Mouse (Mus musculus) large intestine, adult 2 months (tissue): ENCODE measurements around the gene Chil4. TPM values are rescaled to one million over a fixed set of nuclear protein-coding genes. Genes with fewer than 3 reads are reported as not detected.
"Not testable (repeated sequence)": the region's sequence is repeated elsewhere in the genome, so short reads cannot be mapped to it uniquely, and the experiment has no call there.

ENCODE experiments used
- DNase-seq: peaks from one replicate; pipeline ENCODE4 v3.0.0-alpha.2; 2012; ENCODE audit warnings: low read depth, low spot score
- WGBS: fragments of 180-500 bp; shearing (Covaris S2); methylation state at CpG from one replicate; pipeline ENCODE4 v1.1.7; 2018; 5-methylcytosine and 5-hydroxymethylcytosine counted together
- polyA plus RNA-seq: library from polyadenylated mRNA; depleted of rRNA; stranded (reverse); fragments of >200 nt; gene quantifications from 2 replicates; pipeline ENCODE4 v1.2.3, GENCODE M21; 2012; rRNA removed

The Chil4 gene
- 0.16 TPM in 1 of 2 replicates, not detected in the other for polyA plus RNA-seq

DNA sequence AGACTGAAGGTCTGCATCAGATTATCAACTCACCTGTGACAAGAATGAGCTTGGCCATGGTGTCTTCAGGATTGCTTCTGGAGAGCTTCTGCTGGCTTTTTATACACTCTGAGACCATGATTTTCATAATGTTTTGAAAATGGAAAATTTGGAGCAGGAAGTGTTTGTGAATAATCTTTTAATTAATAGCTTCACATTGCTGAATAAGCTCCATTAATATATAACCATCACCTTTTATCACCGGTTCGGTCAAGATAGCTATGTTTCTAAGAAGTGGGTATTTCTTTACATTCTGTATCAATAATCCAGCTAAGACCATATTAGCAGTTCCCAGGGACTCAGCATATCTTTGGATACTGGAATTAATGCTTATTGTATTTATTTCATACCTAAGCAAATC is at the start of gene Chil4:
Gene Chil4, minus strand, starts transcription at position 101 of the 400 bp plus-strand sequence.
- DNase-seq: no peak
- 93% methylated on average over 2 of the region's 2 CpGs for WGBS

GRCm38 (mm10) chr3:106265854-106266253 is 46.5 kb upstream of the Chil4 start:
- 81% methylated on average over 2 of the region's 2 CpGs for WGBS
- no peak for DNase-seq

DNA sequence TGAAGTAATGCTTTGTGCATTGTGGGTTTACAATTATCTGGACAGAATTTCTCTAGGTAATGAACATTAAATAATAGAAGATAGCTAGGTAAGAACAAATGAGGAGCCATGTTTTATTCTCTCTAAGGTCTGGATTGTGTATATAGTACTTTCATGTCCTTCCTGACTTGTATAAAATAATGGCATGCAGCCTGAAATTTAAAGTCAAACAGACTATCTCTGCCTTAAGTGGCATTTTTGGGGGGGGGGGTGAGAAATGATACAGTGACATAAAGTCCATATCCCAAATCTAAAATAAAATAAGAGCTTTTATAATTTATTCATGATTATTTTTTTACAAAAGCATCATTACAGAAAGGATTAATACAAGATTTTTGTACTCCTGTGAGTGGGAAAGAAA is 45.5 kb upstream of the Chil4 start:
- DNase-seq: no peak

- 85% methylated on average over 11 of the region's 11 CpGs for WGBS
Measured at GRCm38 (mm10) chr3:106257076-106257475, 37.8 kb upstream of the Chil4 start.

GRCm38 (mm10) chr3:106252719-106253118 is 33.4 kb upstream of the Chil4 start:
- 79% methylated on average over 6 of the region's 6 CpGs for WGBS
- no peak for DNase-seq

More at GRCm38 (mm10) chr3:106257076-106257475, 37.8 kb upstream of the Chil4 start:
- not testable (repeated sequence) for DNase-seq

DNA sequence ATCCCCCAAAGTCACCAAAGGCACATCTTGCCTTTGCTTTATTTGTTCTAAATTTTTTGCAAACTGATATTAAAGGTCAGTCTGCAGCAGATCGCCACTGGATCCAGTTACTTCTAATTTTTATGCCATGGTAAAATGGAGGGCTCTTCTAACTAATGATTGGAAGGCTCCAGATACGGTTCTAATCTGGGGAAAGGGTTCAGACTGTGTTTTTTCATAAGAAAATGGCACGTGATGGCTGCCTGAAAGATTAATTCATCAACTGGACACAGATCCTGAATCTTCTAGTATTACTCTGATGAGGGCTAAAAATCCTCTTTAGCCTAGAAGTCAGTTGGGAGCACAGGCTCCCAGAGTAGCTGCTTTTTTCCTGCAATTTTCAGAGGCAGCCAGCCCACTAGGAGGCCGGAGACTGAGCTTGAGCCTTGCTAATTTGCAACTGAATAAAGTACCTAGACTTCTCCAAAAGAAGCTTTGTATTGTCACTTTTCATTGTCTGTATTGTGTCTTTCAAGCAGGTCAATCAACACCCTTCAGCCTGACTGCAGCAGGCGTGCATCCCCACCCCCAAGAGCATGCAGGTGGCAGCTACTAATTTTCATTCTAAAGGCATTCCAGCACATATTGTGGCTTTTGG is 31.6 kb upstream of the Chil4 start:
- DNase-seq: not testable (repeated sequence)

GRCm38 (mm10) chr3:106247369-106247768 is 28.1 kb upstream of the Chil4 start:
- not testable (repeated sequence) for DNase-seq
- WGBS: 80% methylated on average over 9 of the region's 9 CpGs

More for the DNA sequence above, 31.6 kb upstream of the Chil4 start:
- 73% methylated on average over 5 of the region's 5 CpGs for WGBS

DNA sequence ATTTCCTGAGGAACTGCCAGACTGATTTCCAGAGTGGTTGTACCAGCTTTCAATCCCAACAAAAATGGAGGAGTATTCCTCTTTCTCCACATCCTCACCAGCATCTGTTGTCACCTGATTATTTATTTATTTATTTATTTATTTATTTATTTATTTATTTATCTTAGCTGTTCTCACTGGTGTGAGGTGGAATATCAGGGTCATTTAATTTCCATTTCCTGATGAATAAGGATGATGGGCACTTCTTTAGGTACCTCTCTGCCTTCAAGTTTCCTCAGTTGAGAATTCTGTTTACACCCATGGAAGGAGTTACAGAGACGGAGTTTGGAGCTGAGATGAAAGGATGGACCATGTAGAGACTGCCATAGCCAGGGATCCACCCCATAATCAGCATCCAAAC is 20.9 kb upstream of the Chil4 start:
- not testable (repeated sequence) for DNase-seq
- 86% methylated on average over 1 of the region's 1 CpGs for WGBS

DNA sequence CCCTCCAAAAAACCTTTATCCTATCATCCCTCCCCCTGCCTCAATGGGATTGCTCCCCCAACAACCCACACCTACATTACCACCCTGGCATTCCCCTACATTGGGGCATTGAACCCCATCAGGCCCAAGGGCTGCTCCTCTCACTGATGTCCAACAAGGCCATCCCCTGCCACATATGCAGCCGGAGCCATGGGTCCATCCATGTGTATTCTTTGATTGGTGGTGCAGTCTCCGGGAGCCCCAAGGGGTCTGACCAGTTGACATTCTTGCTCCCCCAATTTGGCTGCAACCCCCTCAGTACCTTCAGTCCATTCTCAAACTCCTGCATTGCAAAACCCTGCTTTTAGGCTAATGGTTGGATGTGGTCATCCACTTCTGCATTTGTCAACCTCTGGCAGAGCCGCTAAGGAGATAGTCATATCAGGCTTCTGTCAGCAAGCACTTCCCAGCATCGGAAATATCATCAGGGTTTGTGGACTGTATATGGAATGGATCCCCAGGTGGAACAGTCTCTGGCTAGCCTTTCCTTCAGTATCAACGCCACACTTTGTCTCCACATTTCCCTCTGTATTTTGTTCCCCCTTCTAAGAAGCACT is 20.0 kb upstream of the Chil4 start:
- 90% methylated on average over 5 of the region's 5 CpGs for WGBS
- DNase-seq: no peak

DNA sequence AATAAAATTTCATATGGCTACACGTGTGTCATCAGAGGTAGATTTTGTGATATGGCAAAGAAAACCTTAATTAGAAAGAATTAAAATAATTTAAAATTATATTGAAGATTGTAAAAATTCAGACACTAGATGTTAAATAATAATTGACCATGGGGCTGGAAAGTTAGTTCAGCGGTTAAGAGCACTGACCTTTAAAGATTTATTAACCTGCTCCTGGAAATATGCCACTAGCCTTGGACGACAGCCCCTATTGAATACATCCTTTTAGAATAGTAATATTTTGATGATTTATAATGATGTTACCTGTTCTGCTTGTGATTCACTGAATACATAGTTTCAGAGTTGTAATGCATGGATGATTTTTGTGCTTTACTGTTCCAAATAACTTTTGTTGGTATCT is 4.1 kb upstream of the Chil4 start:
- not testable (repeated sequence) for DNase-seq
- WGBS: 52% methylated on average over 3 of the region's 3 CpGs

- no peak for DNase-seq
- 87% methylated on average over 1 of the region's 1 CpGs for WGBS
Measured at GRCm38 (mm10) chr3:106221625-106222265, 2.4 kb upstream of the Chil4 start.

DNA sequence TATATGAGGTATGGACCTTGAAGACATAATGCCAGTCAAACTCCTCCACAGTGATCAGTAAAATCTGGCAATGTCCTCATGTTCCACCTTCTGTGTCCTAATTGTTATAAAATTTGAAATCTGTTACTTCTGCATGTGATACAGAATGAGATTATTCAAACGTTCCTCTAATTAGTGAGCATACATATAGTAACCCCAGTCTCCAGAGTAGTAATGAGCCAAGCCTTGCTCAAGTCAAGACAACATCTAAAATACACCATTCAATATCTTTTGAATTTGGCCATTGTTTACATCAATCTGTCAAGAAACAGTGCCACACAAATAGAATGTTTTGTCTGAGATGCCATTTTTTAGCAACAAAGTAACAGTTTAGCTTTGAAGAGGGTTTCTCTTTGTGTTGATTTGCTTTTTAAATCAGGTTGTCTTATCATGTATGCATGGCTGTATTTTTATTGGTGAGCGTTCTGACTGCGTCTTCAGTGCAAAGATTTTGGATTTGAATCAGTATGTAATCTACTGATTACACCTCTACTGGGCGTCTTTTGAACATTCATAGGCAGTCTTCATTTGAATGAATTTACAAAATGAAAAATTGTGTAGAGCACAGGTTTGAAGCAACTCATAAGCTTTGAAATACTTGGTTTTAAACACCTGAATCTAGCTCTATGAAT is 888 bp downstream of the Chil4 start:
- 87% methylated on average over 4 of the region's 4 CpGs for WGBS
- not testable (repeated sequence) for DNase-seq

- WGBS: 52% methylated on average over 1 of the region's 1 CpGs
Measured at GRCm38 (mm10) chr3:106198030-106198429, 21.3 kb downstream of the Chil4 start.

DNA sequence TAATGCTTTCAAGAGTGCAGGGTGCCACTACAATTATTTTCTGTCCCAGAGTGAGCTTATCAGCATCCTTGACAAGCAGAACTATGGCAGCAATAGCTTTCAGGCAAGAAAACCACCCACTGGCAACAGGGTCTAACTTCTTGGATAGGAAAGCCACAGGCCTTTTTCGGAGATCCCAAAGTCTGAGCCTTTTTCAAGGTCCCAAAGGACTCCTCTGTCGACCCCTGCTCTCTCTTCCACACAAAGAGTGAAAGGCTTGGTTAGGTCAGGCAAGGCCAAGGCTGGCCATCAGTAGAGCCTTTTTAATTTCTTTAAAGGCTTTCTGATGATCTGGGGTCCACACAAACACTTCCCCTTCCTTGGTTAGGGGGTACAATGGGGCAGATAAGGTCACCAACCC is 22.1 kb downstream of the Chil4 start:
- not testable (repeated sequence) for DNase-seq
- WGBS: 60% methylated on average over 2 of the region's 2 CpGs

More at GRCm38 (mm10) chr3:106198030-106198429, 21.3 kb downstream of the Chil4 start:
- not testable (repeated sequence) for DNase-seq

DNA sequence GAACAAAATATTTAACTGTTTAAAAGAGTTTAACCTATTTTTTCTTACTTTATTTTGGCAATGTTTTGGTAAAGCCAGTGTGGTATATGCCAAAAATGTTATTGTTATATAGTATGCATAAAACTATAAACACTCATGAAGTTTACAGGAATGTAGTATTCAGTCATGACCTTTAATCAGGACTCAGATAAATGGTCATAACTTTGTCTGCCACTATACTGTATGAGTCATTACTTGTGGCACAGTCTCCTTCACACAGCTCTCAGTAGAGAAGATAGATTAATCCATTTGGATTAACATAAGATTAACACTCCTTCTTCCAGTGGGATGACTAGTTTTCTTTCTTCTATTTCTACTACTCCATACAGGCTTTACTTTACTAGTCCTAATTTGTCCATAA is 23.0 kb downstream of the Chil4 start:
- no peak for DNase-seq

DNA sequence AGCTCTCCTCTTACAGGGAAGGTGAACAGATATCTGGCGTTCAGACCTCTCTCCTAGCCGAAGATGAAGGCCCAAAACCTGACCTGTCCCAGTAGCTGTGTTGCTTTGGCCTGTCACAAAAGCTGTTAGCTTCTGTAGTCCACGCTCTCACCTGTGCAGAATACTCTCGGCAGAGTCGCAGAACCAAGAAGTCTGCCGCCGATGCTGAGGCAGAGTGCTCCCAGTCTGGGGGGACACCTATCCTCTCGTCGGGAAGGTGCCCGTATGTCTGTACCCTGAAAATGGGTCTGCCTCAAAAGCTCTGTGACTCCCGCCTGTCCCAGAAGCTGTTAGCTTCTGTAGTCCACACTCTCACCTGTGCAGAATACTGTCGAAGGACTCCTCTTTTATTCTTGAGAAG is 23.8 kb downstream of the Chil4 start:
- WGBS: 88% methylated on average over 12 of the region's 12 CpGs
- DNase-seq: no peak

DNA sequence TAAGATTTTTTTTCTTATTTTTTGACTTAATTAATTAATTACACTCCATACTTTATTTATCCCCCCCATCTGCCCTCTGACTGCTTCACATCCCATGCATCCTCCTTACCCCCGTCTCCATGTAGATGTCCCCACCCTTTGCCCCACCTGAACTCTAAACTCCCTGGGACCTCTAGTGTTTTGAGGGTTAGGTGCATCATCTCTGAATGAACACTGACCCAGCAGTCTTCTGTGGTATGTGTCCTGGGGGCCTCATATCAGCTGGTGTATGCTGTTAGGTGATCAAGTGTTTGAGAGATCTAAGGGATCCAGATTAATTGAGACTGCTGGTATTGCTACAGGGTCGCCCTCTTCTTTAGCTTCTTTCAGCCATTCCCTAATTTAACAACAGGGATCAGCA is 31.3 kb downstream of the Chil4 start:
- WGBS: 77% methylated on average over 2 of the region's 2 CpGs

DNA sequence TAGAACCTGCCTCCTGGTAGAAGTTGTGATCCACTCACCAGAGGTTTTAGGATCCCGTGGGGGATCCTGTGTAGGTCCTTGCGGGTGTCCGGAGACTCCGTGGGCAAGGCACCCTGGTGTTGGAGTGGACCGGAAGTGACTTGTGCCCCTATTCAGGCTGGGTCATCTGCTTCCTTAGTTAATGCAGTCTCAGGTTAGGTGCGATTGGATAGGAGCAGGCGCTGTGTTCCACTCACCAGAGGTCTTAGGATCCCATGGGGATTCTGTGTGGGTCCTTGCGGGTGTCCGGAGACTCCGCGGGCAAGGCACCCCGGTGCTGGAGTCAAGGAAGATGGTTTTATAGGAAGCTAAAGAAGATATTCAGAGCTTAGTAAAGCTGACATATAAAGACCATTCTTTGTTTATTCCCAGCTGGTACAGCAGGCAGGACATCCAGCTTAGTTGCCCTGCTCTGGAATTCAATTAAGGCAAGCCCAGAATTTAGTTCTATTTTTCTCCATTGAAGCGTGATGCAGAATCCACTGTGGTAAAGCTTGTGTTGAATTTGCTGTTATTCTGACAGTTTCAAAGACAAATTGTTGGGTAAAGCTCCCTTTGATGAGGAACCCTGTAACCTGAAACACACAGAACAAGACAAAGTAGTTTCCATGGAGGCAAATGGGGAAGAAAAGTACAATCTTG is 41.7 kb downstream of the Chil4 start:
- WGBS: 86% methylated on average over 13 of the region's 13 CpGs

More for the DNA sequence above, 31.3 kb downstream of the Chil4 start:
- no peak for DNase-seq

GRCm38 (mm10) chr3:106174971-106175370 is 44.3 kb downstream of the Chil4 start:
- 55% methylated on average over 2 of the region's 2 CpGs for WGBS
- DNase-seq: not testable (repeated sequence)

More for the DNA sequence above, 41.7 kb downstream of the Chil4 start:
- DNase-seq: no peak

DNA sequence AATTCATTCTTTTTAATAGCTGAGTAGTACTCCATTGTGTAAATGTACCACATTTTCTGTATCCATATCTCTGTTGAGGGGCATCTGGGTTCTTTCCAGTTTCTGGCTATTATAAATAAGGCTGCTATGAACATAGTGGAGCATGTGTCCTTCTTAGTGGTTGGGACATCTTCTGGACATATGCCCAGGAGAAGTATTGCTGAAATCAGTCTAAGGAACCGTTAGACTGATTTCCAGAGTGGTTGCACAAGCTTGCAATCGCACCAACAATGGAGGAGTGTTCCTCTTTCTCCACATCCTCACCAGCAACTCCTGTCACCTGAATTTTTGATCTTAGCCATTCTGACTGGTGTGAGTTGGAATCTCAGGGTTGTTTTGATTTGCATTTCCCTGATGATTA is 46.8 kb downstream of the Chil4 start:
- not testable (repeated sequence) for DNase-seq
- WGBS: 59% methylated on average over 2 of the region's 2 CpGs
